Mouse (Mus musculus): ENCODE results near the gene Syngr2.

Gene Syngr2

GRCm38 (mm10) chr11:117809407-117810311, at the start of gene Syngr2, which contains the start of gene Gm20708:
Gene Syngr2, plus strand, starts transcription at chr11:117809668.
Gene Gm20708, plus strand, starts transcription at chr11:117809668.
- in situ Hi-C loops (cut with MboI, MseI): loop anchor here (10.0 kb wide), 1 partner anchor 395 kb away; no protein-coding TSS in a partner anchor

DNA sequence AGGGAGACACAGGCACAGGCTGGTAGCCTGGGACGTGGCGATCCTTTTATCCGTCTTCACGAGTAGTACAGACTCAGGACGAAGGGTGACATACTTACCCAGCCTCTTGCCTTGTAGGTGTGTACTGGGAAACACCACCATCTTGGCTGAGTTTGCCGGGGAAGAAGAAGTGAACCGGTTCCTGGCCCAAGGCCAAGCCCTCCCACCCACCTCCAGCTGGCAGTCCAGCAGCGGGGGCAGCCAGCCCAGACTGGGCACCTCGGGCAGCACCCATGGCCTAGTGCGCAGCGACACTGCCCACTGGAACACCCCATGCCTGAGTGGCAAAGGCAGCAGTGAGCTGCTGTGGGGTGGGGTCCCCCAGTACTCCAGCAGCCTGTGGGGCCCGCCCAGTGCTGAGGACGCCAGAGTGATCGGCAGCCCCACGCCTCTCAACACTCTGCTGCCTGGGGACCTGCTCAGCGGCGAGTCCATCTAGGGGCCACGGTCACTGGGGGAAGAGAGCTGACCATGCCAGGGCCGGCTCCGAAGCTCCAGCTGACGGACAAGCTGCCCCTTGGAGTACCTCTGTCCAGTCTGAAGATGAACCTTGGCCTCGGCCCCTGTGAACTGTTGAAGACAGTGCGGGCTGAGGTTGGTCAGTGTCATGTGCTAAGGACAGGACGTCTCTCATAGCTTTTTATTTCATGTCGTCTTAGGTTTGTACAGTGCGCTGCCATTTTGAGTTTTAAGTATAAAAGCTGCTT, 48.9 kb upstream of the Syngr2 start:
- in situ Hi-C loops (cut with MboI, MseI): no loop called here

- in situ Hi-C loops (cut with MboI, MseI): no loop called here
These were observed 47.7 kb upstream of the Syngr2 start for GRCm38 (mm10) chr11:117761801-117762200.

- in situ Hi-C loops (cut with MboI, MseI): no loop called here
These were observed 47.2 kb upstream of the Syngr2 start for GRCm38 (mm10) chr11:117762246-117762645.

DNA sequence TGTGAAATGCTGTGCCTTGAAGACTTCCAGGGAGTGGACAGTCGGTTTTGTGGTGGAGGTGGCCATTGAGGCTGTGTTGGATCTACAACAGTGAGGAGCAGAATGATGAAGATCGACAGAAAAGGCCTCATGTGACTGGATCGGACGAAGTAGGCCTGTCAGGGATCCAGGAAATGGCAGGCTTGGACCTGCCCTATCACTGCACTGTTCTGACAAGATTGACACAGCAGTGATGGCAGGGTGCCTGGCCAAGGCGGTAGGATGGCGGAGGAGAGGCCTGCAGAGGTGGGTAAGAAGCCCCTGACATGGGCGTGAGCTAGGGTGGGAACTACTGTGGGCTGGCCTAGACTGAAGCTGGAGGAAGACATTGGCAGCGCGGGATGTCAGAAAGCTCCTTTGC, 45.1 kb upstream of the Syngr2 start:
- in situ Hi-C loops (cut with MboI, MseI): no loop called here

GRCm38 (mm10) chr11:117765361-117765760, 44.1 kb upstream of the Syngr2 start:
- in situ Hi-C loops (cut with MboI, MseI): no loop called here

GRCm38 (mm10) chr11:117766275-117766674, 43.2 kb upstream of the Syngr2 start:
- in situ Hi-C loops (cut with MboI, MseI): no loop called here

DNA sequence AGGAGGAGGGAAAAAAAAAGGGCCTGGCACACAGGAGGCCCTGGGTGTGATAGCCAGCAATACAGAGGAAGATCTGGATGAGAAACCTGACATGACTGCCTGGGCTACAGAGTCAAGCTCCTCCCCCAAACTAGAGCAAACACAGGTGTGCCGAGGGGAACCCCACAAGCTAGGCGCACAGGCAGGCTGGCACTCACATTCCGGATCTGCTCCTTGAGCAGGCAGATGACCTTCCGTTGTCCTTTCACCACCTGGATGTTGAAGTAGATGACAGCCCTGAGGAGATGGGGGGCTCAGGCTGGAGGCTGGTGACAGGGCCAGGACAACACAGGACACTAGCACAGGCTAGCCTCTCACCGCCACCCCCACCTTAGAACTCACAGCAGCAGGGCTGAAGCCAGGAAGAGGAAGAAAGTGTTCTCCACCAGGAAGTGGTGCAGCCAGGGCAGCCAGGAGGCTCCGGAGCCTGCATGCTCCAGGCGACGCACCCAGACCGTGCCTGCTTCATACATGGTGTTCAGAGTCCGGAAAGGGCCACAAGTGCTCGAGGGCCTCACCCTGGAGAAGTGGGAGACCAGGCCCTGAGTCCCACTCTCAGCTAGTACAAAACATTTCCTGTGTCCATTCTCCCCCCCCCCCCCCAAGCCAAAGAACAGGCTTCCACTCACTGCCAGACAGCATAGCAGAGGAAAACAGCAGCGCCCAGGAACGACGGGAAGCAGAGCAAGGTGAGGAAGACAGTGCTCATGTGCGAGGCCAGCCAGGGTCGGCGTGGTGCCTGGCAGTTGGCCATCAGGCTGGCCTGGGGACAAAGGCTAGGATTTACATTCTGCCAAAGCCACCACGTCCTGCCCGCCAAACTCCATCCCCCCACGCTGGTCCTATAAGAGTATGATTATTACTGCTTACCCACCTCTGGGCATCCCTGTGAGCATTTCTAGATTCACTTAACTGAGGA, 40.5 kb upstream of the Syngr2 start:
- in situ Hi-C loops (cut with MboI, MseI): no loop called here

DNA sequence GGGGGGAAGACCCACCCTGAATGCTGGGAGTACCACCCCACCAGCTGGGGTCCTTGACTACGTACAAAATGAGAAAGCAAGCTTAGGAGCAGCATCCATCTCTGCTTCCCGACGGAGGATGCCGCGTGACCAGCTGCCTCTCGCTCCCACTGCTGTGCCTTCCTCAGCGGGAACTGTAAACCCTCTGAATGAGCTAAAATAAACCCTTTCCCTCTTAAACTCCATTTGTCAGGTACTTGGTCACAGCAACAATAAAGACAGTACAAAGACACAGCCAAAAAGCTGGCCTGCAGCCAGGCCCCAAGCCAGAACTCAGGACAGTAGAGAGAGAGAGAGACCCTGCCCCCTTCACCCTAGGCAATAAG, 39.8 kb upstream of the Syngr2 start:
- in situ Hi-C loops (cut with MboI, MseI): no loop called here

GRCm38 (mm10) chr11:117770407-117770806, 39.1 kb upstream of the Syngr2 start:
- in situ Hi-C loops (cut with MboI, MseI): no loop called here

GRCm38 (mm10) chr11:117772352-117772751, 37.1 kb upstream of the Syngr2 start:
- in situ Hi-C loops (cut with MboI, MseI): no loop called here

GRCm38 (mm10) chr11:117774925-117775324, 34.5 kb upstream of the Syngr2 start:
- in situ Hi-C loops (cut with MboI, MseI): no loop called here

DNA sequence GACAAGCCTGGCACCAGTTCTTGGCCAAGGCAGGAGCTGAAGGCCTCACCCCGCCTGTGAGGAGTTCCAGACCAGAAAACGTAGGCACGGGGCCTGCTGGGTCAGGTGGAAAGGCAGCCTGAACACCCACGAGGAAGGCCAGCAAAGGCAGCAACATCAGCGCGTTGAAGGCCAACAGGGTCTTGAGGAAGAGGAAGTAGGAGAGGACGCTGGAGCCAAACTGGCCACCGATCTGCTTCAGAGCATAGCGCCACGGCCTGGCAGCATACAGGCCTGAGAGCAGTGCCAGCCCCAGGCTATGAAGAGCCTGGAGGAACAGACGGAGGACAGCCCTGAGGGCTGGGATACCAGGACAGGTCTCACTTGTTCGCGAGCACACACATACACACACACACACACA, 33.9 kb upstream of the Syngr2 start:
- in situ Hi-C loops (cut with MboI, MseI): no loop called here

DNA sequence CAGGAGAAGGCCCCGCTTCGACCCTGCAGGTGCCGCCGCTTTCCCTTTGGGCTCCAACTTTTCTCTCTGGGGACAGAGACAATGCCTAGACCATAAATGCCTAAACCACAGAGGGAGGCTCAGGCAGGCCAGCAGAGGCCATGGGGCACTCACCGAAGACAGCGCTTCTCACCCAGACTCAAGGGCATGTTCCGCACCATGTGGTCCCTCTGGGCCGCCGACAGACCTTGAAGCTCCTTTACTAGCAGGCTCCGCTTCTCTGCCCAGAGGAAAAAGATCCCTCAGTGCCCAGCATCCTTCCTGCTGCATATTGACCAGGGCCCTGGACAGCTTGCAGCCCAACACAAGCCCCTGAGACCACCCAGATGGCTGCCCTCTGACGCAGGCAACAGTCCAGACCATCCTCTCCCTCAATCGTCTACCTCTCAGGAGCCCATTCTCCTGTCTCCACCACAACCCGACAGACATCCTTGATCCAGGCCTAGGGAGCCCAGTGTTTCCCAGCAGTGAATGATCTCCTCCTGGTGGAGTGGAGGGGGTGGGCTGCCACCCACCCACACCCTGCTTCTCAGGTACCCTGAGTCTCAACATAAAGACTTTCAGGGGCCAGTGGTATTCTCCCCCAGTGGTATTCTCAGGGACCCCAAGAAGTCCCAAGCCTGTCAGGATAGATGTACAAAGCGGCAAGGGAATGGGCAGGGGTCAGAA, 33.2 kb upstream of the Syngr2 start:
- in situ Hi-C loops (cut with MboI, MseI): no loop called here

DNA sequence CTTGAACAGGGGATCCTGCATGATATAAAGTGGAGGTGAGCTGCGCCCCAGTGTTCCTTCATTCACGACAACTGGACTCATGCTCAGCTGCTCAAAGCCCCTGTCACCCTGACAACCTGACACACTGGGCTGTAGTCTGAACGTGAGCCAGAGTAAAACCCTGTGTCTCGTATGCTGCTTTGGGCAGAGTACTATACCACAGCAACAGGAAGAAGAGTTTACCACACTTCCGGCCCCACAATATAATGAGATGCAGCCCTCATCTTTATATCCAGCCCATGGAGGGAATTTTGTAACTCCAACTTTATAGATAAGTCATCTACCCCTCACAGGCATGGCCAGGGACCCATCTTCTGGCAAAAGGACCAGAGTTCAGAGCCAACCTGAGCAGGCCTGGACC, 32.4 kb upstream of the Syngr2 start:
- in situ Hi-C loops (cut with MboI, MseI): no loop called here

DNA sequence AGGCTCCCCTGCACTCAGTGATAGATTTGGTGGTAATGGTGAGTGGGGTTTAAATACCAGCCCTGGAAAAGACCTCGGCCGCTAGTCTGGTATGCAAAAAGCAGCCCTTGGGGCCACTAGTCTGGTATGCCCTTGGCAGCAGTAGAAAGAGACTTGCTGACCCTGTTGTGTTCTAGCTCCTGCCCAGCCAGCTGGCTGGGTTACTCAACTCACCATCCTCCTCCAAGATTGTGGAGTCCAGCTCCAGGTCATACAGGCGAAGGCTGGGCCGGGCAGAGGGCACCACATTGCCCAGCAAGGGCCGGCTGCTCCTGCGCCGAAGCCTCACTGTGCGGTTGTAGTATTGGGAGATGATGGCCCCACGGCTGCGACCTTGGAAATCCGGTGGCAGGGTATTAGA, 31.4 kb upstream of the Syngr2 start:
- in situ Hi-C loops (cut with MboI, MseI): no loop called here

GRCm38 (mm10) chr11:117778851-117779433, 30.5 kb upstream of the Syngr2 start:
- in situ Hi-C loops (cut with MboI, MseI): no loop called here

GRCm38 (mm10) chr11:117779434-117780198, 29.9 kb upstream of the Syngr2 start:
- in situ Hi-C loops (cut with MboI, MseI): no loop called here

DNA sequence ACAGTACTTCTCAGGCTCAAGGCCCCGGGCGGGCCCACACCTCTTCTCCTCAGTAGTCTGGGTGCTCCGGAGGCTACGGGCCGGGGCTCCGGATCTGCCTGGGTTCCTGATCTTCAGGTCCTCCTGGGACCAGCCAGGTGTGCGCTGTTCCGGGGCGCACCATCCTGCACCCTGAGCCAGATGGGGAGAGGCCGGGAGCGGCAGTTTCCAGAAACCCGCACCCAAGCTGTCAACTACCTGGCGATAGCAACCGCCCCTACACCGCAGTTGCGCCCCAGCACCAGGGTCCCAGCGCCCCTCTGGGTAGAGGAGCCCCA, 29.3 kb upstream of the Syngr2 start:
- in situ Hi-C loops (cut with MboI, MseI): no loop called here

DNA sequence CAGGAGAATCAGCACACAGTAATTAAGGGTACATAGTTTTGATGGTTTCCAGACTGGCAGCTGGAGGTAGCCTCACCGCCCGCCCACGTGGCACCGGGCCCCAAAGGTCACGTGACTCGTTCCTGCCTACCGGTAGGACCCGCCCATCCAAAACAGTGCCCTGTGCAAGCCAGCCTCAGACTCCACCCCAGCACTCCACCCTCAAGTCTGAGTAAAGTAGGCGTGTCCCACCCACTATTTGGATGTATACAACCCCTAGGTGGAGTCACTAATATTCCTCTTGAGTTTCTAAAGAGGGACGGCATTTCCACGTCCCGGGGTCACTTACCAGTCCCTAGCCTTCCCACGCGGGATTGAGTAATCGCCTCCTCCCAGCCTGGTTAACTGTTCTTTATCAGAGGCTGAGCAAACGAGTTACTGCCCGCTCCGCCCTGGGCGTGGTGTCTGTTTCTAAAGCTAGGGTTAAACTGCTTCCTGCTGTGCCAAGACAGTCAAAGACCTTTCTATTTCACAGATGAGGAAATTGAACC, 28.8 kb upstream of the Syngr2 start:
- in situ Hi-C loops (cut with MboI, MseI): no loop called here

All from T-helper 1 cell (primary cell).